Mouse (Mus musculus) limb, embryonic 11.5 days (tissue): Measurements from ENCODE around the gene Dock4. TPM values are rescaled to one million over a fixed set of nuclear protein-coding genes. Genes with fewer than 3 reads are reported as not detected.
A peak's percentile ranks its signal among the peaks of the same experiment; 100 is the strongest.

Experiments
- ATAC-seq: fragments of 200-750 bp; cut with Nextera tagmentation; 2 replicates; pipeline ENCODE4 v1.8.0; 2017; ENCODE audit warnings: low read depth; ENCODE audit not compliant: insufficient number of reproducible peaks, low FRiP score, low TSS enrichment
- DNase-seq: peaks from one replicate; pipeline ENCODE4 v3.0.0-alpha.2; 2015; ENCODE audit warnings: low spot score
- H3K27ac ChIP-seq: fragments of 300-500 bp; sonication (generic); replicated peaks from 2 replicates; pipeline ENCODE4 v1.5.1; 2014; ENCODE audit warnings: low read depth, mild to moderate bottlenecking, low read length
- H3K27me3 ChIP-seq: fragments of 300-500 bp; sonication (generic); 2 replicates; pipeline ENCODE4 v1.6.1; 2014; ENCODE audit warnings: mild to moderate bottlenecking, low read length, mixed read lengths; ENCODE audit not compliant: control insufficient read depth, insufficient read depth
- H3K36me3 ChIP-seq: fragments of 300-500 bp; sonication (generic); 2 replicates; pipeline ENCODE4 v1.6.1; 2014; ENCODE audit warnings: mild to moderate bottlenecking, low read length, moderate library complexity, mixed read lengths; ENCODE audit not compliant: control insufficient read depth, insufficient read depth
- H3K4me1 ChIP-seq: fragments of 300-500 bp; sonication (generic); 2 replicates; pipeline ENCODE4 v1.6.1; 2014; ENCODE audit warnings: low read length, mixed read lengths; ENCODE audit not compliant: control insufficient read depth, insufficient read depth
- H3K4me2 ChIP-seq: fragments of 300-500 bp; sonication (generic); 2 replicates; pipeline ENCODE4 v1.6.1; 2014; ENCODE audit warnings: low read depth, mild to moderate bottlenecking, moderate library complexity; ENCODE audit not compliant: severe bottlenecking
- H3K4me3 ChIP-seq: fragments of 300-500 bp; sonication (generic); 2 replicates; pipeline ENCODE4 v1.5.1; 2014; ENCODE audit warnings: low read depth, low read length
- H3K9ac ChIP-seq: fragments of 300-500 bp; sonication (generic); 2 replicates; pipeline ENCODE4 v1.6.1; 2014; ENCODE audit warnings: mild to moderate bottlenecking, low read length
- H3K9me3 ChIP-seq: fragments of 300-500 bp; sonication (generic); 2 replicates; pipeline ENCODE4 v1.6.1; 2016; ENCODE audit warnings: low read length; ENCODE audit not compliant: control insufficient read depth
- WGBS: fragments of 180-500 bp; shearing (Covaris S2); extraction: QIAGEN DNeasy Blood & Tissue Kit; methylation state at CpG from one replicate; pipeline ENCODE4 v1.1.7; 2014; 5-methylcytosine and 5-hydroxymethylcytosine counted together
- polyA plus RNA-seq: library from polyadenylated mRNA; unstranded; fragments of >200 nt; fragmentation: Nextera tagmentation; extraction: Ambion mirVana; gene quantifications from 2 replicates; pipeline ENCODE4 v1.2.1, GENCODE M21; 2014

The Dock4 gene
- polyA plus RNA-seq, 1 experiment from 2014 or later, result 13.5 TPM

DNA sequence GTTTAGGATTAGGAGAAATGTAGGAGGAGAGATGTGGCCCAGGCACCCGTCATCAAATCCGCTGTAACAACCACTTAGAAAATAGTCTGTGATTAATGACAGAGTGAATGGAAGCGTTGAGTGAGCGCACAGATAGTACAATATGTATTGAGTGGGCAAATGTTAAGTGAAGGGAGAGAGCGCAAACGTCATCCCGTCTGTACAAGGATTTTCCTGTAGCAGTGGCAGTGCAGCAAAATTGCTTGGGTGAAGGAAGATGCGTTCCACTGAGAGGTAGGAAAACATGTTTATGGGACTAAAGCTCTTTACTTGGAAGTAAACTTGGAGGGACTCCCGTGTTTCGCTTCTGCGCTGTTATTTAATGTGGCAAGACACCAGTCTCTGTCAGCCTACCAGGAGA lies 348.3 kb downstream of the Dock4 start:
- no peaks in the 10 kb centered on the region for H3K36me3 ChIP-seq
- H3K4me2 ChIP-seq, result no peak overlapping the region
- no peak for DNase-seq
- no peaks in the 10 kb centered on the region for H3K9me3 ChIP-seq
- H3K9ac ChIP-seq, result no peak overlapping the region
- H3K4me1 ChIP-seq, result peaks cover 18% of the 10 kb centered on the region
- H3K27me3 ChIP-seq, result no peaks in the 10 kb centered on the region
- no peak for ATAC-seq
- no peak overlapping the region for H3K4me3 ChIP-seq
- H3K27ac ChIP-seq, result no peak overlapping the region
- WGBS, result 77% methylated on average over 11 of the region's 11 CpGs

DNA sequence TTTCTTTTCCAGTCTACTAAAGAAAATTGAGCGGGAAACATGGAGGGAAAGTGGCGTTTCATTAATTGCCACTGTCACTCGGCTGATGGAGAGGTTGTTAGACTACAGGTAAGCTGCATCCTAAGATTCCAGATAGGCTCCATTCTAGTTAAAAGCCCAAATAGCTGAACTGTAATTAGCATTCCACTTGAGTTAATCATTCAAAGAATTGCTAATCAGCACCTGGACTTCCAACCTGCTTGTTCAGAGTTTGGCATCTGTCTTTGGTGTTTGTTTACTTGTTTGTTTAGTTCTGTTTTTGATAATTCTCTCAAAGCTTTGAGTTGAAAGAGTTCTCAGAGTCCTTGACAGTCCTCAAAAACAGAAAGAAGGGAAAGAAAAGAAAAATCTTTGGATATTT lies 349.0 kb downstream of the Dock4 start:
- Histone ChIP-seq H3K4me2 (no peak overlapping the region), H3K4me1 (peaks cover 18% of the 10 kb centered on the region), H3K27me3 (no peaks in the 10 kb centered on the region), H3K4me3 (no peak overlapping the region), H3K36me3 (no peaks in the 10 kb centered on the region), H3K9ac (no peak overlapping the region), H3K27ac (no peak overlapping the region), H3K9me3 (no peaks in the 10 kb centered on the region)
- no peak for DNase-seq
- no peak for ATAC-seq
- 68% methylated on average over 3 of the region's 3 CpGs for WGBS

DNA sequence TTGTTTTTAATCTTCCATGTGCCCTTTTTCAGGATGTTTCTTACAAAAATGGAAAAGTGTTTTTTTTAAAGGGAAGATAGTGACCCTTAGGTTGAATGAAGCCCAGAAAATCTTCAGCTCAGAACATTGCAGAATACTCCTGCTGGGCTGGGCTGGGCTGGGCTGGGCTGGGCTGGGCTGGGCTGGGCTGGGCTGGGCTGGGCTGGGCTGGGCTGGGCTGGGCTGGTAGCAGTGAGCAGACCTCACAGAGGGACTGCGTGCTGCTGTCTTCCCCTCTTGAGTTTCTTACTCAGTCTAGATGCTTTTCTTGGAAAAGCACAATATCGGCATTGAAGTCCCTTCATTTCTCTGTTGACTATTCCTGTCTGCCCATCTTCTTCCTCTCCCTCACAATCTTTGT lies 350.0 kb downstream of the Dock4 start:
- no peak overlapping the region for H3K27ac ChIP-seq
- H3K9me3 ChIP-seq, result no peaks in the 10 kb centered on the region
- H3K4me1 ChIP-seq, result peaks cover 18% of the 10 kb centered on the region
- H3K9ac ChIP-seq, result no peak overlapping the region
- DNase-seq (no peak), ATAC-seq (no peak)
- H3K27me3 ChIP-seq, result no peaks in the 10 kb centered on the region
- no peak overlapping the region for H3K4me2 ChIP-seq
- WGBS, result 37% methylated on average over 2 of the region's 2 CpGs
- H3K4me3 ChIP-seq, result no peak overlapping the region
- no peaks in the 10 kb centered on the region for H3K36me3 ChIP-seq

DNA sequence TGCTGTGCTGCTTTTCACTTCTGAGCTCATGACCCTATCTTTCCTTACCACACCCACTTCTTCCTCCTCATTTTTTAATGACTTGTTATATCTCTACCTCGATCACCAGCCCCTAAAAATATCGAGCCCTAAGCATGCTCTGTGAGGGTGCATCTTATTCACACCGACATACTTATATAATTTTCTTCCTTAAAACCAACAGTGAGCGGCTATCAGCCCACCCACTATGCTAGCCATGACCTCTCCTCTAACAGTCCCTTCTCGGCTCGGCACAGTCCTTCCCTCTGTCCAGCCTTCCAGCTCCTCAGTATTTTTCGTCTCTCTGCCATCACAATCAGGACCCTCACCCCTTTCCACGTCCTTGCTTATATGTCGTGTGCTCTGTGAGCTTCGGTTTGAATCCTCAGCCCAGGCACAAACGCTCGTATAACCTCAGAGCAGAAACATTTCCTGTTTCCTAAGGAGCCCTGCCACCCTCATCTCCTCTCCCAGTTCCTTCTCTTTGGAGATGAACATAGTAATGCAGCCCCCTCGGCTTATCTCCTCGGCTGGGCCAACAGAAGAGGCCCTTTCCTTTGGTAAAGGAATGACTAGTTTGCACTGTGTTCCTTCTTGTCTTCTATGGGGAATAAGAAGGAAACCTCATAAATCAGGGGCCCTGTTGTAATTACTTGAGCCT lies 351.2 kb downstream of the Dock4 start:
- Histone ChIP-seq H3K27ac (0 out of 2 replicates have a peak overlapping the region, but pooled peaks have one; percentile 43), H3K4me3 (no peak overlapping the region)

DNA sequence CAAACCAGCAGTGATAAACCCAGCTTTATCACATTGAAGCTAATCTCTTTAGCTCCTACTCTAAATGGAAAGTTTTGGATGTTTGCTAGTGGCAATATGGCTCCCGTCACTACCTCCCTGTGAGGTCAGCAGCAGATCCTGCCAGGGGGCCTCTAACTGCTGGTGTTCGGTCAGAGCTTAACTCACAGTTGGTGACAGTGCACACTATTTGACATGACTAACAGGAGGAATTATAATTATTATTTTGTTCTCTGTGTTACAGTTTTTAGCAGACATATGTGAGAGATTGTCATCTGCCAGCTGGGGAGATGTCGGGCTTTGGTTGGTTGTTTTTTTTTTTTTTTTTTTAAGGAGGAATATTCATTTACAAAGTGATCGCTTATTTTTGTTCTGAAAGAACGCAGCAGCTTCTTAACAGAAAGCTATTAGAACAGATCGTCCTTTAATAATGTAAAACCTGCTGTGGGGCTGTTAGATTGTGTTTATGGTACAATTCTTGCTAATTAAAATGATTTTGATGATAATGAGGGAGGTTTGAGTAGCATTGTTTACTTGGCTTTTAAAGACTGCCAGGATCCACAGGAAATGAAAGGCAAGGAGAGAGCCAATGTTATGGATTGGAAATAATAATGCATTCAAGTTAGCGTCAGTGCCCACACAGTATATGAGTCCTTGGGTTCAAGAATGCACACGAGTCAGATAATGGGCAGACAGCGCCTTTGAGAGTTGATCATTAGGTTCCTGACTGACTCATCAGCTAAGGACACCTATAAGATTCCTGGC lies 352.0 kb downstream of the Dock4 start:
- H3K4me2 ChIP-seq, result no peak overlapping the region
- no peaks in the 10 kb centered on the region for H3K27me3 ChIP-seq
- H3K9ac ChIP-seq, result no peak overlapping the region
- ATAC-seq, result no peak
- no peak overlapping the region for H3K4me3 ChIP-seq
- no peaks in the 10 kb centered on the region for H3K9me3 ChIP-seq
- 46% methylated on average over 9 of the region's 9 CpGs for WGBS
- 0 out of 2 replicates have a peak overlapping the region, but pooled peaks have one; percentile 36 for H3K27ac ChIP-seq
- no peak for DNase-seq
- peaks cover 18% of the 10 kb centered on the region for H3K4me1 ChIP-seq
- H3K36me3 ChIP-seq, result no peaks in the 10 kb centered on the region

More for the DNA sequence above, 351.2 kb downstream of the Dock4 start:
- DNase-seq, result peak; percentile 29
- H3K27me3 ChIP-seq, result no peaks in the 10 kb centered on the region
- no peaks in the 10 kb centered on the region for H3K36me3 ChIP-seq
- H3K9ac ChIP-seq, result no peak overlapping the region
- no peak overlapping the region for H3K4me2 ChIP-seq
- ATAC-seq, result no peak
- 28% methylated on average over 14 of the region's 14 CpGs for WGBS
- H3K9me3 ChIP-seq, result no peaks in the 10 kb centered on the region
- peaks cover 18% of the 10 kb centered on the region for H3K4me1 ChIP-seq

DNA sequence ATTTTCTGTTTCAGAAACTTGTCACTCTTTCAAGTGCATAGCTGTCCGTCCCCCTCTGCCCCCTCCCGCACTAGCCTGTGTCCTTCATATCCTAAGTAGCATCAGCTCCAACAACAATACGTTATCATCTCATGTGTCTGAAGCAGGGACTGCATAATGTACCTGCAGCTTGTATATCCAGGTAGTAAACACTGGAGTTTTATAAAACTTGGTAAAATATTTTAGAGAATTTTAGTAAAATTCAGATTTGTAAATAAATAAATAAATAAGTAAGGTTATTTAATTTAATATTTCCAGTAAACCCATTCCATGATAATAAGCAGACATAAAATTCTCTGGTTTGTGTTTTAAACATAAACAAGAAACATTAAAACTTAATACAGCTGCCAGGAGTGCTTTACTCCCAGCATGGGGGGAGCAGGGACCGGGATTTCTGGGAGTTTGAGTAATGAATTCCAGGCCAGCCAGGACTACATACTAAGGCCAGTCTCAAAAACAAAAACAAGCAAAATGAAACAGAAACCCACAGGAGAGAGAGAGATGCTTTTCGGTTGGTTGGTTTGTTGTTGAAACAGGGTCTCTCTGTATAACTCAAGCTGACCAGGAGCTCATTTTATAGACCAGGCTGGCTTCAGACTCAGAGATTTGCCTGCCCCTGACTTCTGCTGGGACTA lies 352.7 kb downstream of the Dock4 start:
- Histone ChIP-seq H3K36me3 (no peaks in the 10 kb centered on the region), H3K4me3 (no peak overlapping the region), H3K27me3 (no peaks in the 10 kb centered on the region), H3K4me1 (peaks cover 18% of the 10 kb centered on the region), H3K4me2 (no peak overlapping the region), H3K9ac (no peak overlapping the region), H3K27ac (peak overlapping the region; percentile 48; the same call in 1 of the 2 replicates), H3K9me3 (no peaks in the 10 kb centered on the region)
- DNase-seq, result peak; percentile 56
- peak; percentile 67; the same call in 1 of the 2 replicates for ATAC-seq
- 45% methylated on average over 5 of the region's 5 CpGs for WGBS

DNA sequence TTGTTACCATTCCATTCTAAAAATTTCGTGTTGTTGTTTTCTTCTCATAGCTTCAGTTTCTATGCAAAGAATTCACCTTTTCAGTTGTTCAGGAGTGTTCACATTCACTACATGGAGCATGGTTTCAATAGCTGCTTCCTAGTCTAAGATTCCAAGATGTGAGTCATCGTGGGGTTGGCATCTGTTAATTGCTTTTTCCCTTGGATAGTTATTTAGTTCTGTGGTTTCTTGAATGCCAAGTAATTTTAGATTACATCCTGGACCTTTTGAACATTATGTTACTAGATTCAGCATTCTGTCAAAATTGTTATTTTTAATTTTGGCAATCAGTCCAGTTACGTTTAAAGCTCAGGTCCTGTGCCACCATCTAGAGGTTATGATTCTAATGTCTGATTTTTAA lies 355.7 kb downstream of the Dock4 start:
- Histone ChIP-seq H3K27me3 (no peaks in the 10 kb centered on the region), H3K9ac (no peak overlapping the region), H3K4me1 (peaks cover 17% of the 10 kb centered on the region), H3K27ac (no peak overlapping the region), H3K4me3 (no peak overlapping the region), H3K4me2 (no peak overlapping the region), H3K9me3 (no peaks in the 10 kb centered on the region), H3K36me3 (no peaks in the 10 kb centered on the region)
- DNase-seq (no peak), ATAC-seq (no peak)
- 79% methylated on average over 3 of the region's 3 CpGs for WGBS

DNA sequence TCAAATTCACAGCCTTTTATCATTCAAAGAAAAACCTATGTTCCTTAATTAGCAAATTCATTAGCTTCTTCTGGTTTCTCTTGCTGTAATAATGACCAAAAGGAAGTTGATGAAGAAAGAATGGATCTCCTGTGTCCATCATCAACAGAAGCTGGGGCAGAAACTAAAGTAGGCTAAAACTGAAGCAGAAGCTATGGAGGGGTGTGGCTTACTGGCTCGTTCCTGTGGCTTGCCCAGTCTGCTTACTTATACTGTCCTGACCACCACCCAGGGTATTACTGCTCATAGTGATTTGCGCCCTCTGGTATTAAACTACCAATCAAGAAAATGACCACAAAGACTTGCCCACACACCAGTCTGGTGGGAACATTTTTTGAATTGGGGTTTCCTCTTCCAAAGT lies 359.5 kb downstream of the Dock4 start:
- Histone ChIP-seq H3K27me3 (no peaks in the 10 kb centered on the region), H3K9ac (no peak overlapping the region), H3K36me3 (peaks cover 2% of the 10 kb centered on the region; the same call in 1 of the 2 replicates), H3K9me3 (no peaks in the 10 kb centered on the region), H3K4me3 (no peak overlapping the region), H3K4me2 (no peak overlapping the region), H3K27ac (no peak overlapping the region), H3K4me1 (no peaks in the 10 kb centered on the region)
- no peak for ATAC-seq
- no peak for DNase-seq
- WGBS, result 85% methylated on average over 2 of the region's 2 CpGs
